Mouse (Mus musculus) leukemia stem cell, adult 10-12 weeks (primary cell): ENCODE measurements around the gene Gm10320. TPM values are rescaled to one million over a fixed set of nuclear protein-coding genes. Genes with fewer than 3 reads are reported as not detected.

Source experiments
- polyA plus RNA-seq: library from polyadenylated mRNA; stranded (reverse); fragments of >175 nt; gene quantifications from 2 replicates; pipeline ENCODE4 v1.2.3, GENCODE M21; 2012; ENCODE audit warnings: low replicate concordance

Gm10320 gene
- 0.96 and 1.1 TPM in 2 replicates for polyA plus RNA-seq

DNA sequence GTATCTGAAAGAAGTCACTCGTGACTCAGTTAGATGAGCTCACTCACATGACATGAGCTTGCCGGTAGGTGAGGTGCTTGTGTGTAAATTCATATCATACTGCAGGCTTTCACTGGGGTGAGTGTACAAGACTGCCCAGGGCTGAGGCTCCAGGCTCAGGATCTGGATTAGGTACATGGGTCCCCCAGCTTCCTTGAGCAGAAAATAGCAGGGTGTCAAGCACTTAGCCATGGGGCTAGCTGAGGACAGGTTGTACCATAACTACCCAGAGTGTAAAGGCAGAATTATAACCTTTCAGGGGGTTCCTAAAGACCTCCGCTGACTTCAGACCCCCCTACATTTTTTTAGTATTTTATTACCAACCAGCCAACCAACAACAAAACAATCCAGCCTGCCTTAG is at the start of gene Gm10320:
Gene Gm10320, minus strand, starts transcription at position 93 of the 400 bp plus-strand sequence.

Other genes with a start within 250 kb of the Gm10320 start
- 6.2 and 8.6 TPM in 2 replicates for gene Utp15, start 229.0 kb downstream of the Gm10320 start, polyA plus RNA-seq
- 44.3 and 63.6 TPM in 2 replicates for gene Ankra2, start 228.9 kb downstream of the Gm10320 start, polyA plus RNA-seq
- gene Gm21976, start 212.1 kb downstream of the Gm10320 start, polyA plus RNA-seq, result not detected in 2 replicates
- 46.1 and 53.1 TPM in 2 replicates for gene Btf3, start 175.0 kb downstream of the Gm10320 start, polyA plus RNA-seq
- gene Foxd1, start 137.8 kb downstream of the Gm10320 start, polyA plus RNA-seq, result not detected in 2 replicates
- not detected in 2 replicates for gene Tmem174, start 145.4 kb upstream of the Gm10320 start, polyA plus RNA-seq
- not detected in 2 replicates for gene Tmem171, start 202.8 kb upstream of the Gm10320 start, polyA plus RNA-seq